Mouse (Mus musculus) thymus, postnatal 0 days (tissue): ENCODE results near the gene Pcbp2. TPM values are rescaled to one million over a fixed set of nuclear protein-coding genes. Genes with fewer than 3 reads are reported as not detected.

Experiments
- DNase-seq: peaks from one replicate; pipeline ENCODE4 v3.0.0-alpha.2; 2015; ENCODE audit warnings: low spot score
- polyA plus RNA-seq: library from polyadenylated mRNA; unstranded; fragments of >200 nt; fragmentation: Nextera tagmentation; extraction: Ambion mirVana; gene quantifications from 2 replicates; pipeline ENCODE4 v1.2.1, GENCODE M21; 2015

Pcbp2 gene
- polyA plus RNA-seq = 263 and 265 TPM in 2 replicates

DNA sequence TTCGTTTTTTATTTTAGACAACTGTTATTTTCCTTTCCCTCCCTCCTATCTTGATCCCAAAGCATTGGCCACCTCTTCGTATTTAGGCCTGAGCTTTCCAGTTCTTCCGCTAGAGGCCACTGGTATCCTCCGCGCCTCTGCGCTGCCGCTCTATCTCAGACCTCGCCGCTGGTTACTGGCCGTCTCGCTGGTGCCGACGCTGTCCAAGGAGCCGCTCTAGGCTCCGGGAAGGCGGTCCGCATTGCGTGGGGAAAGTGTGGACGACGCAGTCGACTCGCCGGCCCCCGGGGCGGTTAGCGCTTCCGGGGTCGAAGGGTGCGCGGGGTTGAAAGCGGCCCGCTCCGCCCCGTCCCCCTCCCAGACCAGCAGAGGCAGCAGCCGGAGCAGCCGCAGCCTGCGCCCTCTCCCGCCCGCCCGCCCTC lies at the start of gene Pcbp2:
TSS of gene Pcbp2 (plus strand) at position 357 of the 422 bp plus-strand sequence.
- DNase-seq = peak; percentile 98

DNA sequence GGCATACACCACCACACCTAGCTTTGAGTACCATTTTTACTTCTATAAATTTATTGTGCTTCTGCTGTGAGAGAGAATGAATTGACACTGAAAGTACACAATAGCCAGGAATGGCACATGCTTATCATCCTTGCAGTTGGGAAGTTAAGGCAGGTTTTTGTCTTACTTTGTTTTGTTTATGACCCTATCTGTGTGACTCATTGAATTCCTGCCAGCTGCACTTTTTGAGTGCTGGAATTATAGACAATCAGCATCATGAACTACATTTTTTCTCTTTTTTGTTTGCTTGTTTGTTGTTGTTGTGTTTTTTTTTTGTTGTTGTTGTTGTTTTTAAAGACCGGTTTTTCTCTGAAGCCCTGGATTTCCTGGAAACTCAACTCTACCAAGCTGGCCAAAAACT lies 49.4 kb upstream of the Pcbp2 start:
- no peak for DNase-seq

DNA sequence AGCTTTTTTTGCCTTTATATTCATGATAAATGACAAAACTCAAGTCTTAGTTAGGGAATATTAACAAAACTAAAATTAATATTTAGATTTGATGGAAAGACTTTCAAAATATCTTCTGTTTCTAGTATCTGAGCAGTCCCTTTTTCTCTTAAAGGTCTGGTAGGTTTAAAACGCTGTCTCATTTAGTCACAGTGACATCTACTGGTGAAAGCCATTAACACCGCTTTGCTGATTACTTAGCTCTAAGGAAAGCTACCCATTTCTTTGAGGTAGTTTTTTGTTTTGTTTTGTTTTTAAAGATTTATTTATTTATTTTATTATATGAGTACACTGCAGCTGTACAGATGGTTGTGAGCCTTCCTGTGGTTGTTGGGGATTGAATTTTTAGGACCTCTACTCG lies 48.9 kb upstream of the Pcbp2 start:
- peak; percentile 71 for DNase-seq

DNA sequence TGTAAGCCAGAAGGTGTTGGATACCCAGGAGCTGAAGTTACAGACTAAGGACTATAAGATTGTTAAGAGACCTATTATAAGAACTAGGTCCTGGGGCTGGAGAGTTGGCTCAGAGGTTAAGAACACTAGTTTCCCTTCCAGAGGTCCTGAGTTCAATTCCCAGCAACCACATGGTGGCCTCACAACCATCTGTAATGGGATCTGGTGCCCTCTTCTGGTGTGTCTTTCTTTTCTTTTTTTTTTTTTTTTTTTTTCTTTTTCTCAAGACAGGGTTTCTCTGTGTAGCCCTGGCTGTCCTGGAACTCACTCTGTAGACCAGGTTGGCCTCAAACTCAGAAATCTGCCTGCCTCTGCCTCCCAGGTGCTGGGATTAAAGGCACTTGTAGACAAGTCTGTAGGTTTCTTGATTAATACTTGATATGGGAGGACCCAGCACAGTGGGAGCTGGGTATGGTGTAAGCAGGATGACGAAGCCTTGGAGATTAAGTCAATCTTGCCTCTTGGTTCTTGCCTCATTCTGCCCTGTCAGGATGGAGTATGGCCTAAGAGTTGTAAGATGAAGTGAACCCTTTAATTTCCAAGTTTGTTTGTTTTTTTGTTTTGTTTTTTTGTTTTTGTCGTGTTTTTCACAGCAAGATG lies 46.6 kb upstream of the Pcbp2 start:
- no peak for DNase-seq

DNA sequence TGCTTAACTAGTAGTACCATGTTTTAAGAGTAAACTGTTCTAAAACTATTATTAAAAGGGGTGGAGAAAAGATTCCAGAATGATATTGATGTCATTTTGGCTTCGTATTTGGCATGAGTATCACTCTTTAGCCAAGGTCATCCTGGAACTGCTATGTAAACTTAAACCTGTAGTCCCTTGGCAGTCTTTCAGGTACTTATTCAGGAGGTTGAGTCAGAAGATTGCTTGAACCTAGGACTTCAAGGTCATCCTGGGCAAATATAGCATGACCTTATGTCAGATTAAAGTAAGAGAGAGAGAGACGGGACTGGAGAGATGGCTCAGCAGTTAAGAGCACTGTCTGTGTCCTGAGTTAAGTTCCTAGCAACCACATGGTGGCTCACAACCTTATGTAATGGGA lies 45.7 kb upstream of the Pcbp2 start:
- DNase-seq = no peak

DNA sequence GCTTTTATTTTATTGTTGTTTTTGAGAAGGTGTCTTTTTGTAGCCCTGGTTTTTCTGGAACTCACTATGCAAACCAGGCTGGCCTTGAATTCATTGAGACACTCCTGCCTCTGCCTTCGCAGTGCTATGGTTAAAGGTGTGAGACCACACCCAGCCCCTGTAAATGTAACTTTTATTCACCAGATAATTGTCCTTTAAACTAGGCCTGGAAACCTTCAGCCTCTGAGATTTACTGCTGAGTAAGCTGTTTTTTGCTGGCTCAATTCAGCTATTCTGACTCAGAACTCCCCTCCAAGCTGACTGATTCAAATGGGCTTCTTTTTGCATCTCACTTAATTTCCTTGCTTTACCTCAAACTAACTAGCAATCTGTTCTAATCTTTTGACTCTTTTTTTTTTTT lies 43.4 kb upstream of the Pcbp2 start:
- no peak for DNase-seq

DNA sequence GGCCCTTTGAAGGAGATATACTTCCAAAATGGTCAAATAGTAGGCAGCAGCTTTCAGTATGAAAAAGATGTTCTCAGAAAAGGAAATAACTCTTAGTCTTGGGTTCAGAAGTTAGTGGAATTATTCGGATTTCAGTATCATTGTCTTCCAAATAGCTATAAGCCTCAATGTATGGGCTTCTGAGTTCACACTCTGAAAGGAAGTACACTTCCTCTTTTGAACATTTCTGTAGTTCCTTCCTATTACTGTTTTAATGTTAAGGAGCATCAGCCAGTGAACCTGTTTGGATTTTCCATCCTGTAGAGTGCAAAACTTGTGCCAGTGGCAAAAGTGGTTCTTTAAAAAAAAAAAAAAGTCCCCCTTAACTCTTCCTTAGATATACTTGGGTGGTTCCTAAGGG lies 38.3 kb upstream of the Pcbp2 start:
- DNase-seq = no peak

DNA sequence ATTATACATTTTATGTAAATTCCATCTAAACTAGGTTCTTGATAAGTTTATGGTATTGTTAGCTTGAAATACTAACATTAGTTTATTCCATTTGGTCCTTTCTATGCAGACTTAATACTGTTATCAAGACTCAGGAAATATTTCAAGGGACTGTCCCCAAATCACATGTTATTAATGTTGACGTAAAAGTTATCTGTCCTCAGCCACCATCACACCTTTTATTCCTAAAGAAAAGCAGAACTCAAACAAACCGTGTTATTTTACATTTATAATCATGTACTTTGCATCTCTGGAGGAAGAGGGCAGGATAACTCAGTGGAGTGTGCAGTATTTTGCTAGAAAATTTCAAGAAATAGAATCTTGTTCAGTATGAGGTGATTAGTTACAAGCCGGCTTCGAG lies 37.2 kb upstream of the Pcbp2 start:
- no peak for DNase-seq

DNA sequence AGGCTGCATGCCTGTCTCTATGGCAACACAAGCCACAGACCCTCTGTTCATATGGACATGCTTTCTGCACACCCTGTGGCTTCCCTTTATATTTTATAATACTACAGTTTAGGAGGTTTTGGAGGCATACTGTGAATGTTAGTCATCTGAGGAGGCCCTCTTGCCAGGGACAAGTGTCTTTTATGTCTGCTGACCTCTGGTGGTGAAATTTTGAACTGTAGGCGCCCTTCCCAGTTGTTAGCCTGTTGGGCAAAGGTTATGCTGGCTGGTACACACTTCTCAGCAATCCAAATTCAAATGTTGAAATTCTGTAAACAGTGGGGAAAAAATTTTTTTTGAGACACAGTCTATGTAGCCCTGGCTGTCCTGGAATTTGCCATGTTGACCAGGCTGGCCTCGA lies 27.8 kb upstream of the Pcbp2 start:
- DNase-seq = peak; percentile 84

DNA sequence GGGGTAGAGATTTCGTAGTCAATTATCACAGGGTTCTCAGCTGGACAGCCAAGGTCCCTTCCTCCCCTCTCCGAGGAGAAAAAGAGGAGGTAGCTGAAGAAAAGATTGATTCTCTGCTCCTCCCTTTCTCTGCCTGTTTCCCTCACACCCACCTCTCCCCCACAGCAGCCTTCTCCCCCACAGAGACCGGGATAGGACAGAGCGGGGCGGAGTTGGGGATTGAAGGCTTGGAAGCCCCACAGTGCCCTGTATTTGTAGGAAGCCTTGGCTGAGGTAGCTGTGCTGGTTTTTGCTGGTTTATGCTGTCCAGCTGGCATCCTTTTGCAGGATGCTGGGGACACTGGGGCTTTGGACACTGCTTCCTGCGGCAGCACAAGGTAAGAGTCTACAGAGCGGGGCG lies 25.2 kb upstream of the Pcbp2 start, which contains the start of gene Amhr2:
TSS of gene Amhr2 (plus strand) at position 222 of the 400 bp plus-strand sequence.
- no peak for DNase-seq

DNA sequence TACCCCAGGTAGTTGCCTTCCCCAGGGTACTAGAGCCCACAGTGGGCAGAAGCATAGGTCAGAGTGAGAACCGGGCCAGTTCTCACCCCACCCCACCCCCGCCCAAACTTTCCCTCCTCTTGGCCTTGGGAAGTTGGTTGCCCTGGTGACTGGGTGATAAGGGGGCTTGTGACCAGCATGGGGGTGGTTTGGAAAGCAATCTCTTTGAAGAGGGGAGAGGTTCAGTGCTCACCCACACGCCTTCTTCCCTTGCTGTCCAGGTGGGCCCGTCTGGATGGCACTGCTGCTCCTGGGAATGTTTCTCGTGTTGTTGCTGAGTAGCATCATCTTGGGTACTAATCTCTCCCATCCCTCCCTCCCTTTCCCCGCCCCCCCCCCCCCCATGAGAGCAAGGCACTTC lies 23.9 kb upstream of the Pcbp2 start:
- DNase-seq = no peak

DNA sequence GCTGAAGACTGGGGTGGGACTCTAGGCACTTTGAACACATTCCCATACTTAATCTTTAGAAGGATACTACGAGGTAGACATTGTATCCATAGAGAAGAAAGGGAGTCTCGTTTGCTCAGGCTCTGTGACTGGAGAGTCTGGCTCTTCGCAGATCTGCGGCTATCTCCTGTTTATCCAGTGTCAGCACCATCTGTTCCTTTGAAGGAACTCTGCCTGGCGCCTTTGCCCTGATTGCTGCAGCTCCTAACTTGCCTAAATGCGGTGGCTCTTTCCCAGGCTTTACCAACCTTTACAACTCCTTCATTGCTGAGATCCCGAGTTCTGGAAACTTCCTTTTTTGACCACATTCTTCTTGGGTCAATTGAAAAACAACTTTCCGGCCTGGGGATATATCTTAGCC lies 21.0 kb upstream of the Pcbp2 start:
- DNase-seq = no peak

DNA sequence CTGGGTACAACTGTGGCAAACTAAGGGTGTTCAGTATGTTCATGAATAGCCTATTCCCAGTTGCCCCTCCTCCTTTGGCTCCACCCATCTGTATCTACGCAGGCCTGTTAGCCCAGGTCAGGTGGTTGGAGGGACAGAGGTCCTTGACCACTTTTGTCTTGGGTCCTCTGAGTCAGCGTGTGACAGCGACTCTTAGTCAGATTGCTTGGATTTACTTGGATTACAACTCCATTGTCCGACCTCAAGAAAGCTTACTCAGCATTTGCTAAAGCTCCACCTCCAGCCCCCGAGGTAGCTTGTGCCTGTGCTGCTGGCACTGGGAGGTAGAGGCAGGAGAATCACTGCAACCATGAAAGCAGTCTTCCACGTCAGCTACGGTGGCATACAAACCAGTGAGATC lies 19.4 kb upstream of the Pcbp2 start:
- DNase-seq = no peak

DNA sequence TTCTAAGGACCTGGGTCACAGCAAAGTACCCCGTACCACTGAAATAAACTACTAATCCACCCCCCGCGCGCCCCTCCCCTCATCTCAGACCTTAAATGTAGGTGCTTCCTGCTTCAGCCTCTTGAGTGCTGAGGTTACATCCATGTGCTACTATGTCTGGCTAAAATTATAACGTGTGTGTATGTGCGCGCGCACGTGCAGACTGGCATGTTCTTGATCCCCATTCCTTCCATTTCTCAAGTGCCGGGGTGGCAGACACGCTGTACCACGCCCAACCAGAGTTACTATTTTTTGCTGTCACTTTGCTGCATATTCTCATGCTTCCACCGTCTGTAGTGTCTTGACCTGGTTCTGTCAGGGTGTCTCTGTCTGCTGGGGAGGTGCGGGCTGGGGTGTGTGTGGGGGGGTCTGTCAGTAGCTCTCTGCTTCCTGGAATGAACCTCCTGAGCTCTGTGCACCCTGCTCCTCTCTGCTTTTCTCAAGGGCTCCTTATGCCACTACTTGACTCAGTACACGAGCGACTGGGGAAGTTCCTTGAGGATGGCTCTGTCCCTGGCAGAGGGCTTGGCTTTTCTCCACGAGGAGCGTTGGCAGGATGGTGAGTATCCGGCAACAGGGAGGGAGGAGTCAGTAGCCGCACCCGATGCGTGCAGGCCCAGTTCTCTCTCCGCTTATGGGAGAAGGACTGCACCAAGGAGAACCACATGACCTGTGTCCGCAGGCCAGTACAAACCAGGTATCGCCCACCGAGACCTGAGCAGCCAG lies 18.5 kb upstream of the Pcbp2 start:
- no peak for DNase-seq

DNA sequence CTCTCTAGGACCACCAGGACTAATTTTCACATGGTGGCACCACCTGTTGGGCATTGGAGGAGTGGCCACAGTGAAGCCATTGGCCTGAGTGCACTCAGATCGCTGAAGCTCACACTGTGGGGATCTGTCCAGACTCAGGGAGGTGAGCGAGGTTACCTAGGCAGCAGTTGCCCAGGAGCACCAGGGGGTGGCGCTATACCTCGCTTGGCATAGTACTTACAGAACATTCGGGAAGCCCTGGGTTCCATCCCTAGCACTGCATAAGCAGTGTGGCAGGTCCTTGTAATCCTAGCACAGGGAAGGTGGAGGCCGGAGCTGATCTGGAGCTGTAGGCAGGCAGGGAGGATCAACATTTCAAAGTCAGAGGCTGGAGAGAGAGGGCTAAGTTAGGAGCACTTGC lies 14.3 kb upstream of the Pcbp2 start:
- DNase-seq = peak; percentile 16

DNA sequence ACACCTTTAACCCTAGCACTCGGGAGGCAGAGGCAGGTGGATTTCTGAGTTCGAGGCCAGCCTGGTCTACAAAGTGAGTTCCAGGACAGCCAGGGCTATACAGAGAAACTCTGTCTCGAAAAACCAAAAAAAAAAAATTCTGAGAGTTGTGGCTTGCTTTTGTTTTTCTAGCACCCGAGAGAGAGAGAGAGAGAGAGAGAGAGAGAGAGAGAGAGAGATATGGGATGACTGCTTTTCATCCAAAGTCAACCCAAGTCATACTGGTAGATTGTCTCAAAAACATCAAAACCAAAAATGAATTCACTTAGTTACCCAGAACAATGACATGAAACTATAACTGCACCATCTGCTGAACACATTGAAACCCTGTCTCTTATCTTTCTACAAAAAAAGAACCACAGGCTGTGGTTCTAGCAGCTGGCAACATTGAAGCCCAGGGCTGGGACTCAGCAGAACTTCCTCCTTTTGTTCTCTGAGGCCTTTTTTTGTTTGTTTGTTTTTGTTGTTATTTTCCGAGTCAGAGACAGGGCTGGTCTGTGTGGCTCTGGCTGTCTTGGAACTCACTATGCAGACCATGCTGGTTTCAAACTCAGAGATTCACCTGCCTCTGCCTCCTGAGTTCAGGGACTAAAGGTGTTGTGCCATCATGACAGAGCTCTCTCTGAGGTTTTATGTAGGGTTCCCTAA lies 12.1 kb upstream of the Pcbp2 start:
- peak; percentile 78 for DNase-seq

DNA sequence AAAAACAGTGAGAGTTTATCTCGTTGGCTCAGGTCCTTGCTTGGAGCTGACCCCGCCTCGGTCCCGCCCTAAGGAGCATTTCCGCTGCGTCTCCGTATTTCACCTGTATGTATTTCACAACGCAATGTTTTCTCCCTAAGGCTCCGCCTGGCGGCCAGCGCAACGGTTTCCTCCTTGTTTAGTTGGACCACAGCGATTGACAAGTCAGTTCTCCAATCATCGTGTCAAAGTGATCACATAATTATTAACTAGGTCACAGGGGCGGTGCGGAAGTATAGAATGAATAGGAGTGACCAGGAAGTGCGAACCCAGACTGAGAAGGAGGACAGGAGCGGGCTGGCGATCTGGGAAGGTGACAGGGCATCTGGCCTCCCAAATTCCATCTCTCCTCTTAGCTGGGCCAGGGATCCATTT lies 11.4 kb upstream of the Pcbp2 start, which contains the start of gene Prr13:
TSS of gene Prr13 (plus strand) at position 125 of the 414 bp plus-strand sequence.
- DNase-seq = peak; percentile 87

DNA sequence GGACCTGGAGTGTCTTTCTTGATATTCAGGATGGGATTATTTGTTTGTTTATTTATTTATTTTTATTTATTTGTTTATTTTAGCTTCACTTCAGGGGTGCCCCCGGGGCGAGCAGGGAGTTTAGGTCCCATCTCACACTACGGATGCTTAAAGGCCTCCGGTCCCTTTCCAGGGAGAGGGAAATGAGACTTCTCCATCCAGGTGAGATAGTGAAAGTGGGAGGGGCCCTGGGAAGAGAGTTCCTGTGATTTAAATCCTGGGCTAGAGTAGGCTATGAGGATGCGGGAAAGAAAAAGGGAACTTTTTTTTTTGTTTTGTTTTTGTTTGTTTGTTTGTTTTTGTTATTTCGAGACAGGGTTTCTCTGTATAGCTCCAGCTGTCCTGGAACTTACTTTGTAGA lies 11.0 kb upstream of the Pcbp2 start:
- no peak for DNase-seq

DNA sequence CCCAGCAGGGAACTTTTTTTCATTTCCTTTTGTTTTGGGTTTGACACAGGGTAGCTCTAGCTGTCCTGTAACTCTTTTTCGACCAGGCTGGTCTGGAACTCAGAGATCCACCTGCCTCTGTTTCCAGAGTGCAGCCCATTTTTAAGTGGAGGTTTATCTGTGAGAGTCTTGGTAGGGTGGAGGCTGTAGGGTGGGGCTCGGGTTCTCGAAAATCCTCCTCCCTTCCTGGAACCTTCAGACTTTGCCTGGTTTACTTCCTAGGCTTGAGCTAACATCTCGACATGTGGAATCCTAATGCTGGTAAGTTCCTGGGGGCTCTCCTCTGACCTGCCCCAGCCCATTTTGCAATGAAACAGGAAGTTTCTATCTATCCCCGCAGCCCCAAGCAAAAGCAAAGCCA lies 10.5 kb upstream of the Pcbp2 start:
- DNase-seq = no peak

DNA sequence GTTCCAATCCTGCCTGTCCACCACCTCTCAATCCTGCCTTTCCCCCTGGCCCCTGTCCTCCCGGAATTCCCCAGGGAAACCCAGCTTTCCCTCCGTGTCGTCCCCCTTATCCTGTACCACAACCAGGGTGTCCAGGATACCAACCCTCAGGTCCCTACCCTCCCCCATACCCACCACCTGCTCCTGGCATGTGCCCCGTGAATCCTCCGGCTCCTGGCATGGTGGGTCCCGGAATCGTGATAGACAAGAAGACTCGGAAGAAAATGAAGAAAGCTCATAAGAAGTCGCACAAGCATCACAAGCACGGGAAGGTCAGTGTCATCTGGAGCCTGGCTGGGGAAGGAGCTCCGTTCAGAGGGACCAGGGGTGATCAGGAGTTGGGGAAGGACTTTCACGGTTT lies 9.9 kb upstream of the Pcbp2 start:
- no peak for DNase-seq

DNA sequence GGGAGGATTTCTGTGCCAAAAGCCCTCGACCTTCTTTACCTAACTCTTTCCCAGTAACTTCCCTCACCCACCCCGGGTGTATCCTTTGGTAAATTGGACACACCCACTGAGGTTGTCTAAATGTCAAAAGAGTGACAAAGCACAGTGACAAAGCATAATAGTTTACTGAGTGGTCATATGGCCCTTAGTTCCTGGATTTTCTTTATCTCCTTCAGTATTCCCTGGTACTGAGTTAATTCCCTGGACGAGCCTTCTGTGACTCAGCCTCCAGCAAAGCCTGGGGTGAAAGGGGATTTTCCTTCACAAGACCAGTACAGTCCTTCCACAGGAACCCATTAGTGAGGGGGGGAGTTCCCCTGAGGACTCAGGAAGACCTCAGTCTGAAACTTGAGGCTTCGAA lies 9.4 kb upstream of the Pcbp2 start:
- DNase-seq = no peak

DNA sequence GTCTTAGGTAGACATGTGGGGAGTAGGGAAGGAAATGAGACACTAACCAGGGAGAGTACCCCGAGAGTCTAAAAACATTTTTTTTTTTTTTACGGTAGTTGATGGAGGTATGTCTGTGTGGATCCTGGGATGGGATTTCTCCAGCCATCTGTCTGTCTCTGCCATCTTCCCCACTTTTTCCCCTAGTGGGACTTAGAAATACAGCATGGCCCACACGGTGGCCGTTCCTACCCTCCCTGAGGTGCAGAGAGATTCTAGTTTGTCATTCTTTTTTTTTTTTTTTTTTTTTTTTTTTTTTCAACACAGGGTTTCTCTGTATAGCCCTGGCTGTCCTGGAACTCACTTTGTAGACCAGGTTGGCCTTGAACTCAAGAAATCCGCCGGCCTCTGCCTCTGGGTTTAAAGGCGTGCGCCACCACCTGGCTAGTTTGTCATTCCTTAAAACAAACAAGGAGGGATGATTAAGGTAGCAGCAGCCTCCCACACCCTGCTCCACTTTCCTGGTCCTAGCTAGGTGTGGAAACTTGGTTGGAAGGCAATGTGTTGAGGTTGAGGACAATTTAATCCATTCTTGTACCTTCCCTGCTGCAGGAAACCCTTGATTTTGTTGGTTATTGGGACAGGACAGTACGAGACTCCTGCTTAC lies 8.8 kb upstream of the Pcbp2 start:
- DNase-seq = no peak
